Mouse (Mus musculus) megakaryocyte, embryonic 14.5 days (primary cell): Measurements from ENCODE around the gene 1700092M07Rik.

Experiments
- FLI1 ChIP-seq: IDR thresholded peaks from 2 replicates; pipeline ENCODE4 v1.6.1; 2012; ENCODE audit warnings: low read length, inconsistent platforms, mixed read lengths
- GATA1 ChIP-seq: IDR thresholded peaks from 3 replicates; pipeline ENCODE4 v1.6.1; 2012; ENCODE audit warnings: mixed read lengths, low read length, inconsistent platforms, borderline replicate concordance

- TF ChIP-seq GATA1 (no peak), FLI1 (no peak)
These were observed 20.2 kb downstream of the 1700092M07Rik start for GRCm38 (mm10) chr19:8760757-8761156.
